Mouse (Mus musculus) limb, embryonic 12.5 days (tissue): Measurements from ENCODE around the gene Crtc2. TPM values are rescaled to one million over a fixed set of nuclear protein-coding genes. Genes with fewer than 3 reads are reported as not detected.

Experiments
- ATAC-seq: fragments of 200-750 bp; cut with Nextera tagmentation; 2 replicates; pipeline ENCODE4 v1.8.0; 2017; ENCODE audit warnings: low read depth, moderate TSS enrichment; ENCODE audit not compliant: insufficient number of reproducible peaks, insufficient read depth, low FRiP score, low TSS enrichment
- H3K27ac ChIP-seq: fragments of 300-500 bp; sonication (generic); 2 replicates; pipeline ENCODE4 v1.5.1; 2016; ENCODE audit warnings: mild to moderate bottlenecking, moderate library complexity
- H3K27me3 ChIP-seq: fragments of 300-500 bp; sonication (generic); 2 replicates; pipeline ENCODE4 v1.6.1; 2016; ENCODE audit warnings: mild to moderate bottlenecking, moderate library complexity
- H3K36me3 ChIP-seq: fragments of 300-500 bp; sonication (generic); 2 replicates; pipeline ENCODE4 v1.6.1; 2016; ENCODE audit warnings: mild to moderate bottlenecking, moderate library complexity
- H3K4me1 ChIP-seq: fragments of 300-500 bp; sonication (generic); replicated peaks from 2 replicates; pipeline ENCODE4 v1.6.1; 2016
- H3K4me2 ChIP-seq: fragments of 300-500 bp; sonication (generic); 2 replicates; pipeline ENCODE4 v1.6.1; 2016; ENCODE audit warnings: mild to moderate bottlenecking, moderate library complexity
- H3K4me3 ChIP-seq: fragments of 300-500 bp; sonication (generic); replicated peaks from 2 replicates; pipeline ENCODE4 v1.5.1; 2016; ENCODE audit warnings: mild to moderate bottlenecking
- H3K9ac ChIP-seq: fragments of 300-500 bp; sonication (generic); replicated peaks from 2 replicates; pipeline ENCODE4 v1.6.1; 2016; ENCODE audit warnings: mild to moderate bottlenecking, moderate library complexity
- H3K9me3 ChIP-seq: fragments of 300-500 bp; sonication (generic); 2 replicates; pipeline ENCODE4 v1.6.1; 2016; ENCODE audit warnings: mild to moderate bottlenecking, moderate library complexity
- WGBS: fragments of 180-500 bp; shearing (Covaris S2); methylation state at CpG from one replicate; pipeline ENCODE4 v1.1.7; 2016; 5-methylcytosine and 5-hydroxymethylcytosine counted together
- polyA plus RNA-seq: library from polyadenylated mRNA; unstranded; fragments of >200 nt; fragmentation: Nextera tagmentation; extraction: Ambion mirVana; gene quantifications from 2 replicates; pipeline ENCODE4 v1.2.1, GENCODE M21; 2016

The Crtc2 gene
- polyA plus RNA-seq: 18.6 and 30.3 TPM in 2 replicates

- H3K4me1 ChIP-seq: peaks cover 22% of the 10 kb centered on the region
- no peaks in the 10 kb centered on the region for H3K27me3 ChIP-seq
- peak within 1 kb of the TSS; percentile 90 for H3K4me3 ChIP-seq
- peak; percentile 96 for ATAC-seq
- WGBS: 2% methylated on average over 40 of the region's 40 CpGs
- H3K36me3 ChIP-seq: peaks cover 50% of the 10 kb centered on the region
- H3K9me3 ChIP-seq: no peaks in the 10 kb centered on the region
- H3K9ac ChIP-seq: peak within 1 kb of the TSS; percentile 86
- H3K27ac ChIP-seq: peak within 1 kb of the TSS; percentile 87
- H3K4me2 ChIP-seq: peak within 1 kb of the TSS; percentile 89
Measured at GRCm38 (mm10) chr3:90253653-90254418, at the start of gene Crtc2. Gene Crtc2, plus strand, starts transcription at chr3:90254163.

GRCm38 (mm10) chr3:90204582-90204981 lies 49.4 kb upstream of the Crtc2 start:
- no peaks in the 10 kb centered on the region for H3K9me3 ChIP-seq
- ATAC-seq: no peak
- no peak overlapping the region for H3K4me2 ChIP-seq
- no peak overlapping the region for H3K27ac ChIP-seq
- H3K27me3 ChIP-seq: no peaks in the 10 kb centered on the region
- H3K4me3 ChIP-seq: no peak overlapping the region
- no peak overlapping the region for H3K9ac ChIP-seq
- H3K4me1 ChIP-seq: no peaks in the 10 kb centered on the region
- H3K36me3 ChIP-seq: peaks cover 22% of the 10 kb centered on the region
- WGBS: 91% methylated on average over 2 of the region's 2 CpGs

GRCm38 (mm10) chr3:90208662-90209061 lies 45.3 kb upstream of the Crtc2 start:
- Histone ChIP-seq H3K27me3 (no peaks in the 10 kb centered on the region), H3K9ac (no peak overlapping the region), H3K27ac (no peak overlapping the region), H3K9me3 (no peaks in the 10 kb centered on the region), H3K4me2 (no peak overlapping the region), H3K36me3 (peaks cover 52% of the 10 kb centered on the region), H3K4me3 (no peak overlapping the region), H3K4me1 (peaks cover 15% of the 10 kb centered on the region)
- no peak for ATAC-seq
- WGBS: 80% methylated on average over 2 of the region's 2 CpGs

- peaks cover 52% of the 10 kb centered on the region for H3K36me3 ChIP-seq
- H3K4me1 ChIP-seq: peaks cover 20% of the 10 kb centered on the region
- no peak for ATAC-seq
- H3K4me2 ChIP-seq: no peak overlapping the region
- H3K9me3 ChIP-seq: no peaks in the 10 kb centered on the region
- no peak overlapping the region for H3K9ac ChIP-seq
- 94% methylated on average over 5 of the region's 5 CpGs for WGBS
- no peaks in the 10 kb centered on the region for H3K27me3 ChIP-seq
- H3K4me3 ChIP-seq: no peak overlapping the region
- no peak overlapping the region for H3K27ac ChIP-seq
Measured at GRCm38 (mm10) chr3:90209908-90210566, 43.9 kb upstream of the Crtc2 start.

- ATAC-seq: no peak
- Histone ChIP-seq H3K9ac (0 out of 2 replicates have a peak overlapping the region, but pooled peaks have one; percentile 81), H3K27me3 (no peaks in the 10 kb centered on the region), H3K27ac (no peak overlapping the region), H3K4me2 (peak overlapping the region; percentile 88), H3K36me3 (peaks cover 52% of the 10 kb centered on the region), H3K4me3 (peak overlapping the region; percentile 76), H3K9me3 (no peaks in the 10 kb centered on the region), H3K4me1 (peaks cover 20% of the 10 kb centered on the region)
- WGBS: 83% methylated on average over 13 of the region's 13 CpGs
Measured at GRCm38 (mm10) chr3:90211475-90212398, 42.2 kb upstream of the Crtc2 start.

GRCm38 (mm10) chr3:90212723-90213122 lies 41.2 kb upstream of the Crtc2 start:
- Histone ChIP-seq H3K27me3 (no peaks in the 10 kb centered on the region), H3K9ac (peak overlapping the region; percentile 81), H3K4me2 (peak overlapping the region; percentile 88), H3K27ac (peak overlapping the region; percentile 80; the same call in 1 of the 2 replicates), H3K9me3 (no peaks in the 10 kb centered on the region), H3K4me3 (peak overlapping the region; percentile 76), H3K4me1 (peaks cover 20% of the 10 kb centered on the region), H3K36me3 (peaks cover 49% of the 10 kb centered on the region)
- ATAC-seq: no peak
- WGBS: 15% methylated on average over 5 of the region's 5 CpGs

GRCm38 (mm10) chr3:90213377-90213866 lies 40.5 kb upstream of the Crtc2 start, which contains the start of the genes Rps27 and Rab13:
Gene Rps27, minus strand, starts transcription at chr3:90213651.
Gene Rab13, plus strand, starts transcription at chr3:90213695.
- H3K4me1 ChIP-seq: peaks cover 20% of the 10 kb centered on the region
- peak within 1 kb of the TSS; percentile 76 for H3K4me3 ChIP-seq
- ATAC-seq: peak; percentile 90
- H3K27ac ChIP-seq: peak within 1 kb of the TSS; percentile 80
- H3K9ac ChIP-seq: peak within 1 kb of the TSS; percentile 81
- H3K36me3 ChIP-seq: peaks cover 42% of the 10 kb centered on the region
- no peaks in the 10 kb centered on the region for H3K27me3 ChIP-seq
- H3K4me2 ChIP-seq: peak within 1 kb of the TSS; percentile 88
- WGBS: under 1% methylated on average over 42 of the region's 42 CpGs
- H3K9me3 ChIP-seq: no peaks in the 10 kb centered on the region

GRCm38 (mm10) chr3:90213956-90214684 lies 39.8 kb upstream of the Crtc2 start:
- Histone ChIP-seq H3K27ac (peak overlapping the region; percentile 80), H3K4me1 (peaks cover 20% of the 10 kb centered on the region), H3K4me3 (peak overlapping the region; percentile 76), H3K36me3 (peaks cover 35% of the 10 kb centered on the region), H3K27me3 (no peaks in the 10 kb centered on the region), H3K4me2 (peak overlapping the region; percentile 88), H3K9me3 (no peaks in the 10 kb centered on the region), H3K9ac (peak overlapping the region; percentile 27; the same call in 1 of the 2 replicates)
- 14% methylated on average over 12 of the region's 12 CpGs for WGBS
- ATAC-seq: no peak

- no peak overlapping the region for H3K27ac ChIP-seq
- no peak for ATAC-seq
- H3K4me2 ChIP-seq: no peak overlapping the region
- no peak overlapping the region for H3K9ac ChIP-seq
- H3K9me3 ChIP-seq: no peaks in the 10 kb centered on the region
- no peak overlapping the region for H3K4me3 ChIP-seq
- WGBS: 67% methylated on average over 1 of the region's 1 CpGs
- no peaks in the 10 kb centered on the region for H3K27me3 ChIP-seq
- peaks cover 17% of the 10 kb centered on the region for H3K36me3 ChIP-seq
- H3K4me1 ChIP-seq: peaks cover 27% of the 10 kb centered on the region
Measured at GRCm38 (mm10) chr3:90215825-90216380, 38.1 kb upstream of the Crtc2 start.

- Histone ChIP-seq H3K36me3 (peaks cover 25% of the 10 kb centered on the region), H3K4me2 (peak overlapping the region; percentile 70), H3K4me1 (peaks cover 21% of the 10 kb centered on the region), H3K4me3 (peak overlapping the region; percentile 57), H3K27ac (peak overlapping the region; percentile 91), H3K27me3 (no peaks in the 10 kb centered on the region), H3K9ac (no peak overlapping the region), H3K9me3 (no peaks in the 10 kb centered on the region)
- 17% methylated on average over 6 of the region's 6 CpGs for WGBS
- ATAC-seq: no peak
Measured at GRCm38 (mm10) chr3:90220088-90220487, 33.9 kb upstream of the Crtc2 start.
